Mouse (Mus musculus) kidney, adult 2 months (tissue): ENCODE measurements around the gene Eci3. TPM values are rescaled to one million over a fixed set of nuclear protein-coding genes. Genes with fewer than 3 reads are reported as not detected.
A peak's percentile ranks its signal among the peaks of the same experiment; 100 is the strongest.
"Not testable (repeated sequence)": the region's sequence is repeated elsewhere in the genome, so short reads cannot be mapped to it uniquely, and the experiment has no call there.

Experiments
- DNase-seq: peaks from one replicate; pipeline ENCODE4 v3.0.0; 2021
- H3K27ac ChIP-seq: fragments of 200-500 bp; 2 replicates; pipeline ENCODE4 v1.5.1; 2012; ENCODE audit warnings: low read depth, low read length, control low read depth, inconsistent platforms; ENCODE audit not compliant: insufficient read depth
- H3K27me3 ChIP-seq: fragments of 200-500 bp; replicated peaks from 2 replicates; pipeline ENCODE4 v1.6.1; 2012; ENCODE audit warnings: mild to moderate bottlenecking, moderate library complexity, low read length, inconsistent platforms; ENCODE audit not compliant: control insufficient read depth, insufficient read depth
- H3K36me3 ChIP-seq: fragments of 200-500 bp; 2 replicates; pipeline ENCODE4 v1.6.1; 2012; ENCODE audit warnings: mild to moderate bottlenecking, moderate library complexity, low read length, inconsistent platforms; ENCODE audit not compliant: control insufficient read depth, insufficient read depth
- H3K4me1 ChIP-seq: fragments of 200-500 bp; 2 replicates; pipeline ENCODE4 v1.6.1; 2011; ENCODE audit warnings: low read length; ENCODE audit not compliant: control insufficient read depth, insufficient read depth
- H3K4me3 ChIP-seq: fragments of 200-500 bp; 2 replicates; pipeline ENCODE4 v1.5.1; 2011; ENCODE audit warnings: mild to moderate bottlenecking, low read depth, low read length, control low read depth; ENCODE audit not compliant: insufficient read depth
- CTCF ChIP-seq: fragments of 200-500 bp; conservative IDR thresholded peaks from 2 replicates; pipeline ENCODE4 v1.5.1; 2011; ENCODE audit warnings: low read depth, mild to moderate bottlenecking, control low read depth, low read length, moderate library complexity, mixed read lengths; ENCODE audit not compliant: insufficient read depth, insufficient read length
- POLR2A ChIP-seq: fragments of 200-500 bp; IDR thresholded peaks from one replicate; pipeline ENCODE4 v1.6.1; 2011; ENCODE audit warnings: low read depth, low read length, control low read depth
- WGBS: fragments of 180-500 bp; shearing (Covaris S2); methylation state at CpG from one replicate; pipeline ENCODE4 v1.1.7; 2018; 5-methylcytosine and 5-hydroxymethylcytosine counted together
- polyA plus RNA-seq: library from polyadenylated mRNA; depleted of rRNA; stranded (reverse); fragments of >200 nt; gene quantifications from 2 replicates; pipeline ENCODE4 v1.2.3, GENCODE M21; 2012; rRNA removed

Eci3 gene
- 106 and 129 TPM in 2 replicates for polyA plus RNA-seq

DNA sequence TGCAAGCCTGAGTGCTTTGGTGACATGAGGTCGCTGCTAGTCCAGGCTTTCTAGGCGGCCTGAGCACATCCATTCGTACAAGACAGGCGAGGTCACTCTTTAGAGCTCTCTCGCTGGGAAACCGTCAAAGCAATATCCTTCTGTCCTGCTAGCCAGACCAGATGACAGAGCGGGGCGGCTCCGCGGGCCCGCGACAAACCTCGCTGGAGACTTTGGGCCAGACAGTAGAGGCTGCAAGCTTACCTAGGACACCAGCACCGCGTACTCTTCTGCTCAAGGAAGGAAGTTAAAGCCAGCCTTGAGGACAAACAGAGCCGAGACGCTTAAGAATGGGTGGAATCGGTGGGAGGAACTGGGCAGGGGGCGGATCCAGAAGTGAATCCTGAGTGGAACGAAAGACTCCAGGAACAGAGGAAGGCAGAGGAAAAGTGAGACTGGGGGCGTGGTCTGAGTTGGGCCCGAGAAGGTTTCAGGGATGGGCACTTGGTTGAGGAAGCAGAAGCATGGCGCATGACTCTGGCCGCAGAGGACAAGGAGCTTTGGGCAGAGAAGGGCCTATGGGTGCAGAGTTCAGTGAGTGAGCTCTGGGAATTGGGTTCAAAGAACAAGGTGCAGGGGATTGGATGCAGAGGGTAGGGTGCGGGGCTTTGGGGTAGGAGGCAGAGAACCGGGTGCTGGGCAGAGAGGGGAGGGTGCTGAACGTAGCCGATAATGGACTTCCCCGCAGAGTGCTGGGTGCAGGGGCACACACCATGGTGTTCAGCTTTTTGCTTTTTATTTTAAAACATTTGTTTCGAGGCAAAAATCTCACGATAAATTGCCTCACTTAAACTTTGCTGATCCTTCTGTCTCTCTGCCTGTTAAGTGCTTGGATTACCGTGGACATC is at the start of gene Eci3:
TSS of gene Eci3 (minus strand) at position 300 of the 887 bp plus-strand sequence.
- Histone ChIP-seq H3K4me1 (peaks cover 7% of the 10 kb centered on the region; the same call in 1 of the 2 replicates), H3K4me3 (peak within 1 kb of the TSS; percentile 43), H3K27ac (peak within 1 kb of the TSS; percentile 92), H3K27me3 (no peaks in the 10 kb centered on the region), H3K36me3 (no peaks in the 10 kb centered on the region)
- DNase-seq: peak; percentile 96
- WGBS: 5% methylated on average over 32 of the region's 32 CpGs
- TF ChIP-seq CTCF (no peak), POLR2A (peak; percentile 11)

DNA sequence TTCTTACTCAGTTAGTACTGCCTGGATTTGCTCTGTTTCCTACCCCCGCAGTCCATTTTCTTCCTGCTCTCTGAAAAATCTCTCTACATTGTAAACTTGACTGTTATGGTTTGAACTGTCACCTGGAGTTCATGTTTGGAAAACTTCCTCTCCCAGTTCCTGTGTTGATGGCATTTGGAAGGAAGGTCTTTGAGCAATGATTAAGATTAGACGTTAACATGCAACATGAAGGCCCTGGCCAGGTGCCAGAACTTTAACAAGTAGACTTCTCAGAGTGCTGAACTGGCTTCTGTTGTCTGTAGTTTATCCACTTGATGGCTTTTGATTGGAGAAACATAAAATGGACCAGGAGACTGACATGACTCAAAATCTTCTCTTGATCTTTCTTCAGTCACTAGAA is 32.3 kb upstream of the Eci3 start:
- Histone ChIP-seq H3K27ac (no peak overlapping the region), H3K36me3 (no peaks in the 10 kb centered on the region), H3K27me3 (no peaks in the 10 kb centered on the region), H3K4me3 (no peak overlapping the region), H3K4me1 (peaks cover 21% of the 10 kb centered on the region)
- TF ChIP-seq POLR2A (no peak), CTCF (no peak)
- peak; percentile 75 for DNase-seq
- WGBS: 40% methylated on average over 2 of the region's 2 CpGs

DNA sequence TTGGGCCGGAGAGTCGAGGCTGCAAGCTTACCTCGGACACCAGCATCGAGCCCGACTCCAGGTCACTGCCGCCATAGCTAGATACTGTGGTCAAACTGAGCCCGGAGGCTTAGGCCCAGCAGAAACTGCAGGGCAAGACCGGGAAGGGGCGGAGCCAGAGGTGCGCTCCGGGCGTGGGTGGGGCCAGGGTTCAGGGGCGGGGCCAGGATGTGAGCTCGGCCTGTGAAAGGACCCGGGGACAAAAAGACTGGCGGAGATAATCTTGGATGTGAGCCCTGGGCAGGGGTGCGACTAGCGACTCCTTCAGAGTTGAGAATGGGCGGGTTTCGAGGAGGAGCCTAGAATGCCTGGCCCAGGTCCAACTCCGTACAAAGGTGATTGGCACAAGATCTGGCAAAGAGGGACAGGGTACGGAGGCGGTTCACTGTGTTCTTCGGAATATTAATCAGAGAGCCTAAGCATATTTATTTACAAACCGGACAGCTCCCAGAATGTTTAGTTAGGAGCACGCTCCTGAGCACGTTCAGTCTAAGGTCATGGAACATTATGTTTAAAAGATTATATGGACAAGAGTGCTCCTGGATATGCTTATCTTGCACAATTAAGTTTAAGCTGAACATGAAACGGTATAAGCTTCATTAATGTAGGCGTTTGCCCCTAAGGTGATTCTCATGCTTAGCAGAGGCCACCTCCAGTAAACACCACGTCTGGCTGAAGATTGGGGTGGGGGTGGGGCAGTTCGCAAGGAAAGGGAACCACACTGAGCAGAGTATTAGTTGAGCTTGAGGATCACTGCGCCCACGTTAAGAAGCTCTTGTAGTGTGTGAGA is 30.6 kb upstream of the Eci3 start:
- Histone ChIP-seq H3K4me3 (peak overlapping the region; percentile 75), H3K27ac (peak overlapping the region; percentile 91), H3K27me3 (no peaks in the 10 kb centered on the region), H3K36me3 (peaks cover 4% of the 10 kb centered on the region), H3K4me1 (peaks cover 25% of the 10 kb centered on the region)
- 2% methylated on average over 33 of the region's 33 CpGs for WGBS
- peak; percentile 91 for TF ChIP-seq POLR2A
- TF ChIP-seq CTCF: no peak
- peak; percentile 99 for DNase-seq

DNA sequence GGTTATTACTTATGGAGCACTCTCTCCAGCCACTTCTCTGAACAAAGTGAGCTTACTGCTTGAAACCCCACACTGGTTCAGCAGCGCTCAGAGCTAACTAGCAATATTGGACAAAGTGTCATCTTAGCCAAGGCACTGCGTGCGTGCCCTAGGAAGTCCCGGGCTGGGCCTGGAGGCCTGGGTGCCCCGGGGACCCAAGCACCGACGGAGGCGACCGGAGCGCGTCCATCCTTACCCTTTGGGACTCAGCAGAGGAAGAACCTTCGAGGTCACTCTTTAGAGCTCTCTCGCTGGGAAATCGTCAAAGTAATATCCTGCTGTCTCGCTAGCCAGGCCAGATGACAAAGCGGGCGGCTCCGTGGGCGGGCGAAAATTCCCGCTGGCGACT is 30.0 kb upstream of the Eci3 start:
- WGBS: under 1% methylated on average over 22 of the region's 22 CpGs
- peaks cover 25% of the 10 kb centered on the region for H3K4me1 ChIP-seq
- peaks cover 4% of the 10 kb centered on the region for H3K36me3 ChIP-seq
- H3K27ac ChIP-seq: peak overlapping the region; percentile 86
- H3K27me3 ChIP-seq: no peaks in the 10 kb centered on the region
- no peak for DNase-seq
- no peak for TF ChIP-seq POLR2A
- H3K4me3 ChIP-seq: peak overlapping the region; percentile 75

DNA sequence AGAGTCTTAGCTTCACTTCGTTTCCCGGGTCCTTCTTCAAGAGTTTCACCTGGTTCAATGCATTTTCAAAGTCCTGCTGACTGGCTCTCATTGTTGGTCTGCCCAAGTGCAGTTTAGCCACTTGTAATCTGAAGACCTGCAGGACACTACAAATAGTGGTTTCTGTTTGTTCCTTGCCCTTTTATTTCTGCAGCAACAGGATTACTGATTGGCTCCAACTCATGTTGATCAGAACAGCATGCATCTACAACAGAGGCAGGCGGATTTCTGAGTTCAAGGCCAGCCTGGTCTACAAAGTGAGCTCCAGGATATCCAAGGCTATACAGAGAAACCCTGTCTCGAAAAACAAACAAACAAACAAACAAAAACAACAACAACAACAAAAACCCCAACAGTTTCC is 29.5 kb upstream of the Eci3 start:
- Histone ChIP-seq H3K27ac (peak overlapping the region; percentile 41; the same call in 1 of the 2 replicates), H3K4me1 (peaks cover 25% of the 10 kb centered on the region), H3K4me3 (peak overlapping the region; percentile 75; the same call in 1 of the 2 replicates), H3K27me3 (no peaks in the 10 kb centered on the region), H3K36me3 (peaks cover 4% of the 10 kb centered on the region)
- DNase-seq: no peak
- no peak for TF ChIP-seq CTCF
- no peak for TF ChIP-seq POLR2A
- WGBS: 45% methylated on average over 4 of the region's 4 CpGs

DNA sequence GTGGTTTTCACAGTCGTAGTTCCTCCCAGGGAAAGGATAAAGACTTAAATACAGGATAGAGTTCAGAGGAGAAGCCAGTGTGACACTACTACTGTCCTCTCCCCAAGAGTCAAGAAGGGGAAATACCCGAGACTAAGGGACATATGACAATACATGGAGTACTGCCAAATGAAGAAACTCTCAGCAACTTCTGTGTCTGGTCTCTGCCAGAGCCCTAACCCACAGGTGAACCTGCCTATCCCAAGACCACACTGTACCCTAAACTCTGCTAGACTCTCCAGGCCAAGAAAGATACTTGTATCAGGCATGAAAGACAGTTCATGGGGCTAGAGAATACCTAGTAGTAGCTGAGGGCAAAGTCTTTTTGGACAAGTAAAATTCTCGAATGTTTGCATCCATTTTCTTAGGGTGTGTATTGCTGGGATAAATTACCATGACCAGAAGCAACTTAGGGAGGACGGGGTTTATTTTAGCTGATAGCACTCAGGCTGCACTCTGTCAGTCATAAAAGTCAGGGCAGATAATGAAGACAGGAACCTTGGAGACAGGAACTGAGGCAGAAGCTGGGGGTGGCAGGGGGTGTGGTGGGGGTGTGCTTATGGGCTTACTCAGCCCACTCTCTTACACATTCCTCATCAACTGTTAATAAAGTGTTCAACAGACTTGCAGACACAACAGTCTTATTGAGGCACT is 28.1 kb upstream of the Eci3 start:
- no peak overlapping the region for H3K27ac ChIP-seq

DNA sequence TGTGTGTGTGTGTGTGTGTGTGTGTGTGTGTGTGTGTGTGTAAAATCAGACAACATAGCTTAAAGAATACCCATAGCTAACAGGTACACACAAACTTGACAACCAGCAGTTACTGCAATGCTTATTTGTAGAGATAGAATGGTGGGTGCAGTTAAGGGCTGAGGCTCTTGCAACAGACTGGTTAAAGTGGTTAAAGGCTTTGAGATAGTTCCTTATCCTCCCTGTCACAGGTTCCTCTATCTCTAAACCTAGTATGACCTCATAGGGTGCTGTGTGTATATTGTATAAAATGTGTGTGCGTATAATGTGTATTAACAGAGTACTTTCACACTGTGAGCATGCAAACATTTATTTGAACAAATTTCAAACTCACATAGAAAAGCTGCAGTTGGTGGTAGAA is 19.9 kb upstream of the Eci3 start:
- H3K27me3 ChIP-seq, H3K4me1 ChIP-seq, H3K27ac ChIP-seq, H3K4me3 ChIP-seq, DNase-seq: not testable (repeated sequence)
- WGBS: 98% methylated on average over 1 of the region's 1 CpGs
- H3K36me3 ChIP-seq: peaks cover 17% of the 10 kb centered on the region

More for the DNA sequence above, 28.1 kb upstream of the Eci3 start:
- Histone ChIP-seq H3K27me3 (no peaks in the 10 kb centered on the region), H3K4me3 (no peak overlapping the region), H3K36me3 (peaks cover 8% of the 10 kb centered on the region), H3K4me1 (peaks cover 25% of the 10 kb centered on the region)
- DNase-seq: no peak
- WGBS: 53% methylated on average over 4 of the region's 4 CpGs
- TF ChIP-seq CTCF (no peak), POLR2A (no peak)

DNA sequence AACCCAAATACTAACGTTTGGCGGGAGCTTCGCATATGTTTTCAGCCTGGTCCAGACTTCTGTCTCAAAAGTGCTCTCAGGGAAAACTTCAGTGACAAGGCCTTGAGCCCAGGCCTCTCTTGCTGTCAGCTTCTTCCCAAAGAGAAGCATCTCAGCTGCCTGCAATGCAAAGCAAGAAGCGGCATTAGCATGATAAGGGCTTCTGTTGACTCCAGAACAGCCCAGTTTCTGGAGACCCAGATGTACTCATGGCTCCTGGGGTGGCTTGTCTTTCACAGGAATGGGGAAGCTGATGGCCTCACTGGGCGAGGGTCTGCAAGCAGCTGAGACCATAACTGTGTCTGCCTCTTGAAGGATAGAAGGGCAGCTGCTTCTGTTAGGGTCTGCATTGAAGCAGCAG is 15.0 kb upstream of the Eci3 start:
- not testable (repeated sequence) for H3K4me3 ChIP-seq, H3K27me3 ChIP-seq, H3K4me1 ChIP-seq, DNase-seq, H3K27ac ChIP-seq
- peaks cover 17% of the 10 kb centered on the region for H3K36me3 ChIP-seq
- 84% methylated on average over 5 of the region's 5 CpGs for WGBS
